Mouse (Mus musculus) kidney, adult 2 months (tissue): Measurements from ENCODE around the gene P3h2.

Experiments used
- CTCF ChIP-seq: fragments of 200-500 bp; conservative IDR thresholded peaks from 2 replicates; pipeline ENCODE4 v1.5.1; 2011; ENCODE audit warnings: low read depth, mild to moderate bottlenecking, control low read depth, low read length, moderate library complexity, mixed read lengths; ENCODE audit not compliant: insufficient read depth, insufficient read length
- POLR2A ChIP-seq: fragments of 200-500 bp; IDR thresholded peaks from one replicate; pipeline ENCODE4 v1.6.1; 2011; ENCODE audit warnings: low read depth, low read length, control low read depth

DNA sequence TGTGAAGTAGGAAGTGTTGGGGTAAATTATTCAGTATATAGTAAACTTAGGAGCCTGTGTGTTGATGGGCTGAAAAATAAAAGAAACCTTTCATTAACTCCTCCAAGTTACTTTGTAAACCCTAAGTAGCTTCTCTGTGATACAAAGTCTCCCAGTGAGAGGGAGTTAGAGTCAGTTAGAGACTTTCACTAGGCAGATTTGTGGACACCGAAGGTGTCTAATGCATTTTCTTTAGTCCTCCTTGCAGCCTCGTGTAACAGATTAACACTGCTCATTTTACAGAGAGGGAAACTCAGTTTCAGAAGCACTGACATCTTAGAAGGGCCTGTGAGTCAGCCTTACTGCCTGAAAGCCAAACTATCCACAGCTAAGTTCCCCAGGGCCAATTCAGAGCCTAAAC lies 20.4 kb downstream of the P3h2 start:
- no peak for TF ChIP-seq POLR2A
- no peak for TF ChIP-seq CTCF
